Mouse (Mus musculus): ENCODE data around the gene Olfr456.

- TF ChIP-seq CTCF (IDR thresholded peaks at IDR 0.05; ENCODE audit: borderline replicate concordance, extremely low read depth, insufficient read depth, insufficient read length) (no peak), POLR2A (IDR thresholded peaks at IDR 0.05; ENCODE audit: borderline replicate concordance, extremely low read depth, insufficient read depth, insufficient read length, poor library complexity, severe bottlenecking) (no peak)
Measured at GRCm38 (mm10) chr6:42484633-42485032, 2.4 kb downstream of the Olfr456 start.
